Comparison of ENCODE assay signal across 8 mouse cellular contexts in genomic region chr17:28287980-28288379, GRCm38 (mm10). TPM values are rescaled to one million over a fixed set of nuclear protein-coding genes. Genes with fewer than 3 reads are reported as not detected.
DNase-seq lines count a peak whose midpoint lies in the region; ATAC-seq lines count a peak whose summit lies in the region.

No protein-coding gene starts in this region.

- H3K36me3 ChIP-seq in liver, embryonic 12.5 days = peaks cover 30% of the 10 kb centered on the region
- H3K36me3 ChIP-seq in splenic B cell, adult 2 months (ENCODE audit: control insufficient read depth, insufficient read depth, low read length, poor library complexity, severe bottlenecking) = peaks cover 2% of the 10 kb centered on the region; the same call in 1 of the 2 replicates

- ATAC-seq in liver, embryonic 12.5 days = 0 out of 2 replicates have a peak, but pooled peaks have one; percentile 20

- peak; percentile 45 for DNase-seq in embryo, embryonic 10 days (ENCODE audit: low spot score)
- no peak for DNase-seq in embryo, embryonic 9.5 days (ENCODE audit: extremely low spot score)
- DNase-seq in liver = no peak
- peak; percentile 56 for DNase-seq in induced T-regulatory cell, adult 2 months (ENCODE audit: low read depth)
- peak; percentile 39 for DNase-seq in splenic B cell, adult 2 months (ENCODE audit: low read depth, low spot score)
- DNase-seq in adrenal gland, postnatal 10 days = no peak
- DNase-seq in left cerebral cortex, adult 8-10 months (ENCODE audit: low spot score in 2 of 2) = no peak

- H3K27ac ChIP-seq in liver, embryonic 12.5 days = no peak overlapping the region

- no peak overlapping the region for H3K4me3 ChIP-seq in liver, embryonic 12.5 days

- peaks cover 53% of the 10 kb centered on the region for H3K4me1 ChIP-seq in liver, embryonic 12.5 days

- H3K4me2 ChIP-seq in liver, embryonic 12.5 days = no peak overlapping the region

- no peaks in the 10 kb centered on the region for H3K27me3 ChIP-seq in liver, embryonic 12.5 days (replicated peaks)
- H3K27me3 ChIP-seq in splenic B cell, adult 2 months (ENCODE audit: control insufficient read depth, insufficient read depth, low read length, poor library complexity, severe bottlenecking) = no peaks in the 10 kb centered on the region

- H3K9ac ChIP-seq in liver, embryonic 12.5 days = no peak overlapping the region

- no peaks in the 10 kb centered on the region for H3K9me3 ChIP-seq in liver, embryonic 12.5 days (replicated peaks)

- WGBS in liver, embryonic 12.5 days (ENCODE audit: insufficient replicate concordance) = 62% methylated on average over 5 of the region's 5 CpGs

RNA-seq across cellular contexts. Expression of gene Fance, which starts 25.3 kb away (rescaled TPM):
- 18.8 and 22.1 TPM in 2 replicates for polyA plus RNA-seq in liver, embryonic 12.5 days (2016; fragmentation: Nextera tagmentation; extraction: Ambion mirVana)
- 10 to 100 TPM; 24.2 to 36.2 TPM for total RNA-seq in adrenal gland, postnatal 10 days (2021)
- total RNA-seq in left cerebral cortex, adult 8-10 months (2022) = 10 to 100 TPM; 29.4 to 31.2 (median 30.5) TPM

RNA-seq across cellular contexts. Expression of gene Rpl10a, which starts 40.3 kb away (rescaled TPM):
- 472 and 487 TPM in 2 replicates for polyA plus RNA-seq in liver, embryonic 12.5 days (2016; fragmentation: Nextera tagmentation; extraction: Ambion mirVana)
- total RNA-seq in adrenal gland, postnatal 10 days (2021) = 100 to 1,000 TPM; 948 to 951 TPM
- 100 to 1,000 TPM; 323 to 368 (median 355) TPM for total RNA-seq in left cerebral cortex, adult 8-10 months (2022)

RNA-seq across cellular contexts. Expression of gene Ppard, which starts 55.5 kb away (rescaled TPM):
- 2.0 and 2.1 TPM in 2 replicates for polyA plus RNA-seq in liver, embryonic 12.5 days (2016; fragmentation: Nextera tagmentation; extraction: Ambion mirVana)
- total RNA-seq in adrenal gland, postnatal 10 days (2021) = 10 to 100 TPM; 29.8 to 30.2 TPM
- total RNA-seq in left cerebral cortex, adult 8-10 months (2022) = 10 to 100 TPM; 26.4 to 28.8 (median 27.1) TPM

Comparison
In these comparisons a context has a peak if more than half of its experiments do, and no peak if none do; other contexts are left out.
1. DNase-seq: peak in embryo, embryonic 10 days (single experiment), induced T-regulatory cell, adult 2 months (single experiment) and splenic B cell, adult 2 months (single experiment); none in embryo, embryonic 9.5 days (single experiment), liver (single experiment), adrenal gland, postnatal 10 days (single experiment) and left cerebral cortex, adult 8-10 months (0 of 2).